Mouse (Mus musculus) heart, adult 8-10 months (tissue): ENCODE data around the gene Smarcc2. TPM values are rescaled to one million over a fixed set of nuclear protein-coding genes. Genes with fewer than 3 reads are reported as not detected.
A peak's percentile ranks its signal among the peaks of the same experiment; 100 is the strongest.

ENCODE experiments used
- DNase-seq: peaks from one replicate; pipeline ENCODE4 v3.0.0; 2022; ENCODE audit warnings: low spot score
- total RNA-seq, 4 experiments: library from RNA; stranded (reverse); gene quantifications; 2 replicates each; pipeline ENCODE4 v1.2.4; 2022

The Smarcc2 gene
- total RNA-seq = 10 to 100 TPM; 76.2 to 83.2 (median 79.1) TPM

DNA sequence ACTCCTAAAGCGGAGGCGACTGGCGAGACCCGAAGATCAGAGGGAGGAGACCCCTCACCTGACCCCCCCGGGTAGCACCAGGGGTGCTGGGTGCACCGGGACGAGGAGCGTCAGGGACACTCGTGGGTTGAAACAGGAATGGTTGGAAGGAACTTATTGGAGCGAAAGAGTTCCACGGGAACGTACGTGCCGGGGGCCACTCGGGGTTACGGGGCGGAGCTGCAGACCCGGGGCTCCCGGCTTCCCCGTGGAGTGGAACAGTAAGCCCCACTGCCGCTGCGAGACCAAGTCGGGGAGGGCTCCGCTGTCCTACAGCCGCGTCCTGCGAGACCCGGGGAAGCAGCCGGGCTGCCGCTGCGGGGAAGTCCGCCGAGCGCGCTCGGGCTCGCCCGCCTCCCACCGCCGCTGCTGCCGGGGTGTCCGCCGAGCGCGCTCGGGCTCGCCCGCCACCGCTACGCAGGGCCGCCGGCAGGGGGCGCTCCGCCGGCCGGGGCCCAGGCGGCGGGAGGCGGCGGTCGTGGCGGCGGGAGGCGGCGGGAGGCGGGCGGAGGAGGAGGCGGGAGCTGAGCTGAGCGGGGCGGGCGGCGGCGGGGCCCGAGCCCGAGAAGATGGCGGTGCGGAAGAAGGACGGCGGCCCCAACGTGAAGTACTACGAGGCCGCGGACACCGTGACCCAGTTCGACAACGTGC lies at the start of gene Smarcc2:
Gene Smarcc2, plus strand, starts transcription at position 530 of the 690 bp plus-strand sequence.
- DNase-seq = peak; percentile 73

DNA sequence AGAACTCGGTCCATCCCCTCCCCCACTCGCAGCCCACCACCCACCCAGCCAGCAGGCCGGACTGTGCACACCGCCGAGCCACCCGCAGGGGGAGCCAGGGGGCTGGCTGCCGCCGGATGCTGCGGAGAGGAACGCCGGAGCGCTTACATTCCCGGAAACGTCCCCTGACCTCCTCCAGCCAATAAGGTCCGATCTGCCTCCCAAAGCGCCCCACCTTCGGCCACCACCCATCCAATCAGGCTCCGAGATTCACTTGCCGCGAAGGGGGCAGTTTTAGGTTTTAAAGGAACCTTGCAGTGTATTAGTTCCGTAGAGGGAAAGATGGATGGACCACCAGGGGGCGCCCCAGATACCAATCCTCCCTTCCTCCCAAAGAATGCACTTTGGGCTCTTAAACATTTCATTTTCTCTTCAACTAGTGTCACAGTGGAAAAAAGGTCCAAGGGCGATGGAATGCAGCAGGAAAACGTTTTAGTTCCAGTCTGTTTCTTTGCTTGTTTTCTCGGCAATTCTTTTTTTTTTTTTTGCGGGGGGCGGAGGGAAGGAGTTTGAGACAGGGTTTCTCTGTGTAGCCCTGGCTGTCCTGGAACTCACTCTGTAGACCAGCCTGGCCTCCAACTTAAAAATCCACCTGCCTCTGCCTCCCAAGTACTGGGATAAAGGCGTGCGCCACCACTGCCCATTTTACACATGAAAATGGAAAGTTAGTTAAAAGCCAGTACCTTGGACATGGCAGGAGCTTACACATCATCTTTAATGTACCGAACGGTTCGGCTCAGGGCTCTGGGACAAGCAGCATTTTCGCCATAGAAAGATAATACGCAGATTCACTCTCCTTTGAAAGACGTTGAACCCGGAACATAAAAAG lies 49.1 kb upstream of the Smarcc2 start:
- peak; percentile 99 for DNase-seq

DNA sequence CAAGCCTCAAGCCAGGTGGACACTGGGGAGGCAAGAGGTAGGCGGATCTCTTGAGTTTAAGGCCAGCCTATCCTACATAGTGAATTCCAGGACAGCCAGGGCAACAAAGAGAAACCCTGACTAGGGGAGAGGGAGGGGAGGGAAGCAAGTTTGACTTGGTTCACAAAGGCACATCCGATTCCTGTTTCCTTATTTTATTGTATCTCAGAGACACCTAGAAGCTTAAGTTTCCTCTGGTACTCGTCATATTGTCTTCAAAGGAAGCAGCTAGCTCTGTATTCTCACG lies 48.5 kb upstream of the Smarcc2 start:
- DNase-seq = peak; percentile 21

DNA sequence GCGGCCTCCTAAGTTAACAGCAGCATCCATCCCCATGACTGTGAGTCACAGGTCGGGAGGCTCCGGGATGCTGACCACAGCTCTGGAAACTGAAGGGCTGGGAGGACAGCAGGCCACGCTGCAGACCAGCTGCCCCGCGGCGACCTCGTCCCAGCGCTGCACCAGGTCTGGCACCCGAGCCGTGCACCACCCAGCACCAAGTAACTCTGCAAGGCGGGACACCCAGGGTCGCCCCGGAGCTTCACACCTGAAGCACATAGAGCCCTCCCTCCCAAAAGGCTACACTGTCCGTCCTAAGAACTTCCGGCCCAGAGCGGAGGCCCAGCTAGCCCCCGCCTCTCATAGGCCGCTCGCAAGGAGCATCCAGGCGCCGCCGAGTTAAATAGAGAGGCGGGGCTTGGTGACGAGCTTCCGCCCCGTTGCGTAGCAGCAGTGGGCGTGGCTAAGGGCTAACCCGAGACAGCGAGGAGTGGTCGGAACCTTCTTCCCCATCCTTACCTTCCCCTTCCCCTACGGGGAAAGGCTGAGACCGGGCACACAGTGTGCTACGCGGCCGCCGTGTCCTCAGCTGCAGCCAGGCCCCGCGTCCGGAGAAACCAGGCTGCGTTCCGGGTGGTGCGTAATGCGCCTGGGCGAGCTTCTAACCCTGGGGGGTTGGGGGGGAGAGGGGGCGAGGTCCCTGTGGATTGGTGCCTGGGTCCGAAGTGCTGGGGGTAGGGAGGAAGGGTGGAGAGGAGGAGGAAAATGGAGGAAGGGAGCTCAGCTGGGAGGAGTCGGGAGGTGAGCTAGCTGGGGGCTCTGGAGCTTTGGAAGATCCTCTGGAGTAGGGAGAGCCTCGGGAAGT lies 47.6 kb upstream of the Smarcc2 start, which contains the start of the genes Nabp2 and Rnf41:
Gene Nabp2, minus strand, starts transcription at position 282 of the 844 bp plus-strand sequence.
Gene Rnf41, plus strand, starts transcription at position 447 of the 844 bp plus-strand sequence.
- peak; percentile 96 for DNase-seq

DNA sequence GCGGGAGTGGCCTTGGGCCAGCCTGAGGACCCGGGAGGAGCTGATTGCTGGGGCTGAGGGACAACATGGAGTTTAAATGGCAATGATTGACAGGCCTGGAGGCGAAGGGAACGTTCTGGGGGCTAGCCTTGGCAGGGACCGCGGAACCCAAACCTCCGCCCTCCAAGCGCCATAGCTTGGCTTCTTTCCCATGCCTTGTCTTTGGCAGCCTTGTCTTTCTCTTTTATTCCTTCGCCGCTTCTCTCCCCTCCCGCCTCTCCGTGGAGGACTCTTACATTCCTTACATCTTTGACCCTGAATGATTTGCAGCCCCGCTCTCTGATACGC lies 47.0 kb upstream of the Smarcc2 start:
- DNase-seq = peak; percentile 28

DNA sequence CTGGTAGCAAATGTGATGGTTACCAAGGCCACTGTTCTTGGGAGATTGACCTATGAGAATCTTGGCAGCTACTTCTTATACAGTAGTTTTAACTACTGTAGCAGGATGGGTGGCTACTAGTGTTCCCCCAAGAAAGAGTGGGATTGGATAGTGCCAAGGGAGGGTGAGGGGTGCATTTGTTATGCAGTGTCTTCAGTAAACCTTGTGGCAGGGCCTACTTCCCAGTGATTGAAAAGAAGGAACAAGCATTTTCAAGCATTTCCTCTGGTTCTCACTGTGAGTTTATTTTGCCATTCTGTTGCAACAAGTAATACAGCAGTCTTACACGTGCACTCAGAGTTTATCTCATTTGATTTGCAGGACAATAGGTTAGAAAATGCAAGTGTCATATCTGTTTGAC lies 46.5 kb upstream of the Smarcc2 start:
- DNase-seq = no peak

DNA sequence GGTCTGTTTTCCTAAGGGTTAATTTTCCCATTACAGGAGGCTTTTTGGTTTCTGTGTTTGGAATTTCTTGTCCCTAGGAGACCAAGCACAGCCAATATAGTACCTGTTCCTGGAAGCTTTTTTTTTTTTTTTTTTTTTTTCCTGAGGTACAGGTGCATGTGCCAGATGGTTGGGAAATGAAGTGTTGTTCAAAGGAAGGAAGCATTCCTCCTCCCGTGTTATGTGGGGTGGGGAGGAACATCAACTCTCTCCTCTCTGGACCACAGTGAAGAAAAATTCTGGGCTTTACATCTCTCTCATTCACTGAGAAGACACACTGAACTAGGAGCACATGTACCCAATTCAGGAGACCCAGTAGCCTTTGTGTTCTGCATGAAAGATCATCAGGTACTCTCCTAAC lies 46.0 kb upstream of the Smarcc2 start:
- DNase-seq = no peak

DNA sequence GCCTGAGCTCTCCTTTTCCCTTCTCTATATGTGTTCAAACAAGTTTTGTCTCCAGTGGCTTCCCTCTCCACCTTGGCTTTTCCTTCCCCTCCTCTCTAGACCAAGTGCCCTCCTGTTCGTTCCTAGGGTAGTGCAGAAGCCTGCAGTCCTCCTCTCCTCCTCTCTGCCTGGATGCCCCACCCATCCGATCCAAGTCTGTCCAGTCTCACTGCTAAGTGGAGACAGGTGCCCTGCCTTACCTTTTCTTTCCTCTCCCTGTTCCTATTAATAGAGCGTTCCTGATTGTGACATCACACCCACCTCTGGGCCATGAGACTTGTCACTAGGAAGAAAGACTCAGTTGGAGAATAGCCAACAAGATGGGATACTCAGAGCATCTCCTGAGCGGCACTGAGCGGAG lies 44.2 kb upstream of the Smarcc2 start:
- no peak for DNase-seq

DNA sequence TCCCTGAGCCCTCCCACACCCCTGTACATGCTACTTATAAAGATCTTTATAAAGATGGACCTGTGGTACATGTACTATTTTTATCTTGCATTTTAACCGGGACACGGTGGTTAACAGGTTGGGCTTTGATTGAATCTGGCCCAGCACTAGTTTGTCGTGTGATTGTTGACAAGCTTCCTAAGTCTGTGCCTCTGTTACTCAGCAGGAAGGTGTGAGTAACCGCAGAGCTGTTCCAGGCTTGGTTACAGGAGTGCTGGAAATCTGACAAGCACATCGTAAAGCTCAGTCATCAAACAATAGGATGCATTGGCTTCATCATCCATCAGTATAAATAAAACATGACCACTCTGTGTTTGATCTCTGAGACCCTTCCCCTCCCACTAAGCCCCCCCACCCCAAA lies 36.6 kb upstream of the Smarcc2 start:
- no peak for DNase-seq

DNA sequence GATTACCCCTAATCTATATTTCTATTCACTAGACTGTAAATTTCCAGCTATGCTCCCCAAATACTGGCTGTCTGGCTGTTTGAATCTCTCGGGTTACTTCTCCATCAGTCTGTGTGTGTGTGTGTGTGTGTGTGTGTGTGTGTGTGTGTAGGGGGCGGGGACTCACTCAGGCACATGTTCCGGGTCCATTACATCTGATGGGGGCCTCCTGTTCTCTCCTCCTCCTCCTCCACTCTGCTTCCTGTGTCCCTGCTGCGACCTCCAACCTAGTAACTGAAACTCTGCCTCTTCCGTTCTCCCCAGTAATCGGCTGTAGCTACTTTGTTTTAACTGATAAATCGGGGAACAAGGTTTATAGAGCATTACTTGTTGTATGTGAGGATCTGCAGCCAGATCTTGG lies 34.4 kb upstream of the Smarcc2 start:
- peak; percentile 11 for DNase-seq

DNA sequence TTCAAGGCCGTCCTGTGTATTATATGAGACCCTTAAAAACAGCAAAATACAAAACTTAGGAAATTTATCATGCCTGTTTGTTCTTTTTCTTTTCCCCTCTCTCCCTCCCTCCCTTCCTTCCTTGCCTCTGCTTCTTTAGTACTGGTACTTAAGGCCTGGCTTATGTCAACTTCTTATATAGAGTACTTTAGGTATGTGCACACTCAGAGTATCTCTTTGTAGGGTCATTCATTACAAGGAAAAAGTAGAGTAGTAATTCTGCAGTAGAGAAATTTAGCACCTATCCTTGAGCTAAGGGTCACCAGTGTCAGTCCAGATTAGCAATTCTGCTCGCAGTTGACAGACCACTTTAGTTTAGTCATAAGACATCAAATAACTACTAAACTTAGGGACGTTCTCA lies 33.8 kb upstream of the Smarcc2 start:
- no peak for DNase-seq

DNA sequence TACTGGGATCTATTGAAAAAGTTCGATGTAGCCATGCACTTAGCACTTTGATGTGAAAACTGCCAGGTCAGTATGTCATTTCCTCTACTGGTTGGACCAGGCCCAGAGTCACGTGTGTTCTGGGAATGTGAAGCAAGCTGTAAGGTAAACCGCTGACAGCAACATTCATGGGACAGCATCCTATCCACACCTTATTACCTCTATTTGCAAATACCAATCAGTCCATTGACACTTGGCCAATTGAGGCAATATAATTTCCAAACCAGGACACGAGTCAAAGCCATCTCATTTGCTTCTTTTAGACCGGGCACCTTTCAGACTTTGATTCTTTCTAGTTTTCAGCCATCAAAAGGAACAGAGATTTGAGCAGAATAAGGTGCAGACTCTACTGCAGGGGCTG lies 30.0 kb upstream of the Smarcc2 start:
- DNase-seq = no peak

DNA sequence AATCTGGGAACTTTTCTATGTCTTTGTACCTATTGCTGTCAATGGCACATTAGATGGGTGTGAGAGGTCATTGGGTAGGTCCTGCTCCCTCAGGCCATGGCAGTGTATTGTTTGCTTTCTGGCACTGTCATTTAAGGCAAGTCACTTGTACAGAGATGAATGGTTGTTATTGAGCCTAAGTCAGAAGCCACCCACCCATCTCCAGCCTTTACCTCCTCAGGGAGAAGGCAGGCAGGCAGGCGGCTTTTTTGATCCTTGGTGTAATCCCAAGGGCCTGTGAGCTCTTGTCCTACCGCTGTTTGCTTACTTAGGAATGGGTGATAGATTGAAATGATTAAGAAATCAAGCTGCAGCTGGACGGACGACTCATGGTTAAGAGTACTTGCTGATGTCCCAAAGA lies 29.6 kb upstream of the Smarcc2 start:
- DNase-seq = no peak

DNA sequence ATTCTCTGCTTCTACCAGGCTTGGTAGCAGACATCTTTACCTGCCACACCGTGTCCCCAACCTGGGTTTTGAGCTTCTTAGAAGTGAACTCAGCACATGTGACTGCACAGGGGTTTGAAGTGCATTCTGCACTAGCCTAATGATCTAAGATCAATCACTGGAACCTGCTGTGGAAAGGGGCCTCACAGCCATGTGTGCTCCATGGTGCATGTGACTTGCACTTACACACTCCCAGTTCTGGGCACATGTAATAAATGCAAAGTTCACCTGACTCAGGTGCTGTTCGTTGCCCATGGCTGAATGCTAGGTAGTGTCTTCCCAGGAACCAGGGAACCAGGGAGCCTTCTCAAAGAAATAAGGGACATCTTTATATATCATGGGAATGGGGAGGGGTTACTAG lies 25.6 kb upstream of the Smarcc2 start:
- DNase-seq = no peak

DNA sequence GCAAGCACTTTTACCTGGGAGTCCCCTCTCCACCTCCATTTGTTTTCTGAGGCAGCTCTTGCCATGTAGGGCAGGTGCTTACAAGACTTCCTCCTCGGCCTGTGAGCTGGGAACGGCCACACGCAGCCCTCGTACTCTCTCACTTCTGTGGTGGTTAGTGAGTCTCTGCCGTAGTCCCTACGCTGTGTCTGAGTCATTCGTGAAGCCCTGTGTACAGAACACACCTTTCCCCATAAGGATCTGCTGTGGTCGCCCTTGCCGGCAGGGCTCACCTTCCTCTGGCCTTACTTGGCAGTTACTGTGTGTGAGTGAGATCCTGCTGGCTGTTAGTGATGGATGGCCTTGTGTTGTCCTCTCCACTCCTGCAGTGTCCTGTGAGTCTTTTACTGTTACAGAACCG lies 24.4 kb upstream of the Smarcc2 start:
- no peak for DNase-seq

DNA sequence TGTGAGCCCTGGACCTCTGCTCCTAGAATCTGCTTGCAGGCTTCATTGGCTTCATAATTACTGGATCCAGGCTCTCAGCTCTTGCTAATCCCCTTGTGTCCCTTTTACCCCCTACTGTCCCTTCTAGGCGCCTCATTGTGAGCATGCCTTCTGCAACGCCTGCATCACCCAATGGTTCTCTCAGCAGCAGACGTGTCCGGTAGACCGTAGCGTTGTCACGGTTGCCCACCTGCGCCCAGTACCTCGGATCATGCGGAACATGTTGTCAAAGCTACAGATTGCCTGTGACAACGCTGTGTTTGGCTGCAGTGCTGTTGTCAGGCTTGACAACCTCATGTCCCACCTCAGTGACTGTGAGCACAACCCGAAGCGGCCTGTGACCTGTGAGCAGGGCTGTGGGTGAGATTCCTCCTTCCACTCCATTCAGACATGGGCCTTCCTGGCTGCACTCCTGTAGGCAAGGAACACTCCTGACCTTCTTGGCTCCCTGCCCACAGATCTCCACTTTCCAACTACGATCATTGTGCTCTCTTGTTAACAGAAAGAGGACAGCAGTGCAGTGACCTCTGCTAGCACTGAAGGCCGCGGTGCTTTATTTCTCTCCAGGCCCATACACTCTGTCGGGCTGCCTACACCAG lies 23.7 kb upstream of the Smarcc2 start:
- DNase-seq = peak; percentile 60

DNA sequence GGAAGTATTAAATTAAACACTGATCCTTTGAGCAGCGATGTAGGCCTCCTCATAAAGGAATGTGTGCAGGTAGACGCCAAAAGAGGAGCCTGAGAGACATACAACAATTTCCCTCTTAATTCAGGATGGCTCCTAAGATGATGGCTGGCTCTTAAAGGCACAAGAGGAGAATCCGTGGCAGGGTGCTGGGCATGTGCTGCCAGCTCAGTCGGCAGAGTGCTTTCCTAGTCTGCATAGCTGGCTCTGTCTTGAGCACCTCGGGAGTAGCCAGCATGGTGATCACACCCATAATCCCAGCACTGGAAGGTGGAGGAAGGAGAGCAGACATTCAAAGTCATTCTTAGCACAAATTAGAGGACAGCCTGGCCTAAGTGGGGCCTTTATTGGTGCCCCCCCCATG lies 23.2 kb upstream of the Smarcc2 start:
- DNase-seq = no peak

DNA sequence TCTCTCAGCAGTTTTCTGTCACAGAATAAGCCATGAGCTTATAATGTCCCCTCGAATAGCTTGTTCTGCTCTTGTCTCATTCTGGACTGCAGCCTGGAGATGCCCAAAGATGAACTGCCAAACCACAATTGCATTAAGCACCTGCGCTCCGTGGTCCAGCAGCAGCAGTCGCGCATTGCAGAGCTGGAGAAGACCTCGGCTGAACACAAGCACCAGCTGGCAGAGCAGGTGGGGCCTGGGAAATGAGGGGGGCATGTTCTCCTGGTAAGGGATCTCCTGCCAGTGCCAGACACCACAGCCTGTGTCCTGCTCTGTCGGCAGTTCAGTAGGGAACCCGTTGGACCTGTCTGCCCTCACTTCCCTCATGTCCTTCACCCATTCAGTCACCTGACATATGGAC lies 22.7 kb upstream of the Smarcc2 start:
- no peak for DNase-seq

DNA sequence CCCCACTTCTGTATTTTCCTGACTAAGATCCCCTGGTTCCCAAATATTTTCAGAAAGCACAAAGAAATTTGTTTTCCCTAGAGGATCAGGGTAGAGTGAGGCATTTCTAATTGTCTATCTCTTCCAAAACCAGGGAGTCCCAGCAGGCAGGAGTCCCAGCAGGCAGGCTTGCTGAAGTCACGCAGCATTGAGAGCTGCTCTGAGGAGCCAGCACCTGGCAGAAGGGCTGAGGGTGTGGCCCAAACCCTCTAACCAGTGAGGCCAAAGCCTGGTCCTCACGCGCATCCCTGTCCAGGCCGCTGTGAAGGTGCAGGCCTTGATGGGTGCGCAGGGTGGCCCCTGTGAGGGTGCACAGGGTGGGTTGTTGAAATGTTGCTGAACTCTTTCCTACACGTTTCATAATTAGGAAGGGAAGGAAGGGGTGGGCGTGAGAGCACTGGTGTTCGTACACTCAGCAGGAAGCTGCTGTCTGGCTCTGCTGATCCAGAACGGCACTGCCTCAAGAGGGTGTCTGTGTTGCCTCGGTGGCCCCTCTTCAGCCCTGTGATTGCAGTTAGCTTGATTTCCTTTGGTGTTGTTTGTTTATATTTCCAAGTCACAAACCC lies 20.3 kb upstream of the Smarcc2 start:
- peak; percentile 32 for DNase-seq

DNA sequence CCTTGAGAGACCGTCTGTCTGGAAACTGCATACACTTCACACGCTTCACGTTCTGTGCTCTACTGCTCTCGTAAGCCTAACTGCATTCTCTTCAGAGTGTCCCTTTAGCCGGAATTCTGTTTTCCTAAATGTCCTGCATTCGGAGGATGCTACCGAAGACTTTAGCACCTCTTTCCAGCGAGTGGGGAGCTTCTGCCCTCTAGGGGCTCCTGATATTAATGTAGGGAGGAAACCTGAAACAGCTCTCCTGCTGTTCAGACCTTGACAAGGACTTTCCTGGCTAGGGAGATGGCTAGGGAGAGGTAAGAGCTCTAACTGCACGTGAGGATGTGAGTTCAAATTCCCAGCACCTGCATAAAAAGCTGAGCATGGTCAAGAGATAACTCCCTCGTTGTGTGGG lies 18.6 kb upstream of the Smarcc2 start:
- DNase-seq = no peak

DNA sequence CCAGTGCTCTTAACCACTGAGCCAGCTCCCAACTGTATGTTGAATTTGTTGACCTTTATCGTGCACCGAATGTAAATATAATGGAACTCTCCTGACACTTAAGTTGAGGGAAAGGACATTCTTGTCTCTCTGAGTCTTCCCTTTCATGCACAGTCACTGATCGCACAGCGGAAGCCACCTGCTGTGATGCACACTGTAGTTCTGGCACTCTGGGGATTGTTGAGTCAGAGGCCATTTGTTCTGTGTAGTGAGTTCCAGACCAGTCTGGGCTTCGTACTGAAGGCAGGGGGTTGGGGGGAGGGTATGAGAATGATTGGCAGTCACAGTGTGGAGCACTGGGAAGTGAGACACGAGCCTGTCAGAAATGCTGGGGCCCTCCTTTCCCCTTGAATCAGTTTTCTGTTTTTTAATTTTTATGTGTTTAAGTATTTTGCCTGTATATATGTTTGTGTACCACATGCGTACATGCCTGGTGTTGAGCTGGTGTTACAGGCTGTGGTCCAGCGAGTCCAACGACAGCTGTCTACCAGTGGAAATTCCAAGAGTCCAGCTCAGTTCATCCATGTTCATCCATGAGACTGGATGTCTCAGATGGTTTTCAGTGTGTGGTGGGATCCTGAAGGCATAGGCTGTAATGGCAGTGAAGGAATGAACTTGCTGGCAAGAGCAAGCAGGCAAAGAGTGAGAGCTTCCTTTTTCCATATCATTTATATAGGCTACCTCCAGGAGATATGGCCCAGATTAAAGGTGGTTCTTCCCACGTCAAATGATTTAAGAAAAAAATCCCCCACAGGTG lies 17.5 kb upstream of the Smarcc2 start:
- no peak for DNase-seq
